Mouse (Mus musculus) layer of hippocampus, adult 8-10 months (tissue): ENCODE measurements around the gene Osmr. TPM values are rescaled to one million over a fixed set of nuclear protein-coding genes. Genes with fewer than 3 reads are reported as not detected.
A peak's percentile ranks its signal among the peaks of the same experiment; 100 is the strongest.
"Not testable (repeated sequence)": the region's sequence is repeated elsewhere in the genome, so short reads cannot be mapped to it uniquely, and the experiment has no call there.

Experiments used
- DNase-seq, 2 experiments: peaks; one replicate each; pipeline ENCODE4 v3.0.0; 2022; ENCODE audit warnings: low spot score in 2 of 2
- total RNA-seq, 4 experiments: library from RNA; stranded (reverse); gene quantifications; 2 replicates each; pipeline ENCODE4 v1.2.4; 2022

The Osmr gene
- total RNA-seq, 4 experiments from 2014 or later: 2.9 to 18.6 (median 9.1) TPM

DNA sequence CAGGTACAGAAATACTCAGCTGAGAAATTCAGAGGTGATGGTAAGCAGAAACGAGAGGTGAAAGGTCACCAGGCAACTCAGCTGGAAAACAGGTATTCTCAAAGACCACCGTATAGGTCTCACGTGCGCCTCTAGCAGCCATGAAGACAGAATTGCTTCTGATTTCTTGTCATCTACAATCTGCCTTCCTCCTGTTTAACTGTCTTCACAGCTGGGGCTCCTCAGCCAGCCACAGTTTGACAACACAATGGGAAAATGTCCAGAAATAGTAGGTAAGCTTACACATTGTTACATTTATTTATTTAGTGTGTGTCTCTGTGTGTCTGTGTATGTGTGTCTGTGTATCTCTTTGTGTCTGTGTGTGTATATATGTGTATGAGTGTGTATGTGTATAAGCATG is 12.6 kb downstream of the Osmr start:
- DNase-seq: no peak

- DNase-seq: no peak
Measured at GRCm38 (mm10) chr15:6861617-6862016, 13.2 kb downstream of the Osmr start.

- no peak for DNase-seq
Measured at GRCm38 (mm10) chr15:6859781-6860180, 15.0 kb downstream of the Osmr start.

- DNase-seq: no peak
Measured at GRCm38 (mm10) chr15:6858871-6859270, 15.9 kb downstream of the Osmr start.

GRCm38 (mm10) chr15:6857270-6857905 is 17.4 kb downstream of the Osmr start:
- no peak for DNase-seq

DNA sequence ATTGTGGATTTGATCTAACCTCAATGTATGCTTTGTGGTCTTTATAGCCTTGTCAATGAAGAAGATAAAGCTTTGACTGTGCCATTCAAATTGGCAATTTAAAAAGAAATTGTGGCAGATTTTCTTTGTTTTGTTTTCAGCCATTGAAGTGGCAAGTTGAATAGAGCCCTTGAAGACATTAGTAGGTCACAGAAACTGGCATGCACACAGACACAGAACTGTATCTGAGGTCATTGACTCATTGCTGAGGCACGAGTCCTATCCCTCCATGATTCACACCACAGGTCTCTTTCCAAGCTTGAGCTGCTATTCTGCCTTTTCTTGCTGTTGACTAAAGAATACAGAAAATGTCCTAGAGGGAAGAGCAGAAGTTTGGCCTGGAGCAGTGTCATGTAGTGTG is 24.9 kb downstream of the Osmr start:
- DNase-seq: no peak

DNA sequence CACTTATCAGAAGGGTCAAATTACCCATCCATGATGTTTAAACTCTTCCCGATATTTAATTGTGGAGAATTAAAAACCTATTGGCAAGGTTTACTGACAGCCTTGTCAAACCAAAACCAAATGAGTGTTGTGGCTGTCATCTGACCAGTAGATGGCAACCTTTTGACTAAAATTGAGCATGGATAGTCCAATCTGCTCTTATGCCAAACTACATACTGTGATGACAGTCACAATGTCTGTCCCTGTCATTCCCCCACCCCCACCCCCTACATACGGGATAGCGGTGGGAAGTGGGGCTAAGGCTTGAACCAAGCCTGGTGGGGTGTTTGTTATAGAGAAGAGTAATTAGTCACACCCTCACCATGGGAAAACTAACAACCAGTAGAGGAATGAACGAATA is 34.6 kb downstream of the Osmr start:
- DNase-seq: no peak

DNA sequence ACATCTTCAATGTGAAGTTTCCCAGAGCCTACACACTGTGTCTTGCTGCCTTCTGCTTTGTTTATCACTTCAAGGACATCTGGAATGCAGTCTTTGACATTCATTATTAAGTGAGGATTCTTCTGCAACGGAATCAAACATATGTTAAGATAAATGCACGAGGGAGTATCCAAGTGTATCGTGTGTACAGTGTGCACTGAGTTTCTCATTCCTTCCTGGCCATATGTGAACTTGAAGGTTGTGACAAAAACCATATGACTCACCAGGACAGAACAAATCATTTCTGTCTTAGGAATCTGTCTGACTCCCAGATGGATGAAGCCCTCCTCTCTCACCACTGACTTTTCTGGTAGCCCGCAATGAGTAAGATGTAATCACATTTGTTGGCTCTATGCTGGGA is 59.0 kb downstream of the Osmr start:
- peak in 1 of 2 experiments; percentile 15 for DNase-seq

GRCm38 (mm10) chr15:6801212-6801611 is 73.6 kb downstream of the Osmr start:
- not testable (repeated sequence) for DNase-seq

GRCm38 (mm10) chr15:6792846-6793245 is 81.9 kb downstream of the Osmr start:
- no peak for DNase-seq

DNA sequence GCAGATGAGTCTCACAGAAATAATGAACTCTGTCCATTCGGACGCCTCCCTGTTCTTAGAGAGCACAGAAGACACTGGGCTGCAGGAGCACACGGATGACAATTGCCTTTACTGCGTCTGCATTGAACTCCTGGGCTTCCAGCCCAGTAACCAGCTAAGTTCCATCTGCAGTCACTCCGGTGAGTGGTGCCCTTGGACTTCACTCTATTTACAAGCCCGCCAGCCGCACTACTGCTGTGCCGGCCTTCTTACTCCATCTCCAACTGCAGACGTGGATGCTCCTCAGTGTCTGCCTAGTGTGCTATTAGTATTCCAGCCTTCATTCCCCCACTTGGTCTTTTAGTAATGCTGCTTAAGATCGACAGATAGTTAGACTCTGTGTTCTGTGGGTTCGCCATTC is 83.1 kb downstream of the Osmr start:
- no peak for DNase-seq

GRCm38 (mm10) chr15:6790011-6790410 is 84.8 kb downstream of the Osmr start:
- DNase-seq: no peak

GRCm38 (mm10) chr15:6787236-6787635 is 87.5 kb downstream of the Osmr start:
- no peak for DNase-seq

DNA sequence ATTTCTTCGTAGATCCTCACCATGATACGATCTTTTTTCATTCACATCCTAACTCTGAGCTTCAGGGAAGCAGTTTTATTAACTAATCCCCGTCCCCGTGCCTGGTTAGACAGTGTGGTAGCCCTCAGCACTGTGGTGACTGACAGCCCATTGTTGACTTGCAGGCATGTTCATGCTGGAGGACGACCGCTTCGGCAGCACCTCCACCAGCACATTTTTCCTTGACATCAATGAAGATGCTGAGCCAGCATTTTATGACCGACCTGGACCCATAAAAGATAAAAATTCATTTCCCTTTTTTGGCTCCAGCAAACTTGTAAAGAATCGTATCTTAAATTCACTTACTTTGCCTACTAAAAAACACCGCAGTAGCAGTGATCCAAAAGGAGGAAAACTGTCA is 88.6 kb downstream of the Osmr start:
- DNase-seq: no peak

DNA sequence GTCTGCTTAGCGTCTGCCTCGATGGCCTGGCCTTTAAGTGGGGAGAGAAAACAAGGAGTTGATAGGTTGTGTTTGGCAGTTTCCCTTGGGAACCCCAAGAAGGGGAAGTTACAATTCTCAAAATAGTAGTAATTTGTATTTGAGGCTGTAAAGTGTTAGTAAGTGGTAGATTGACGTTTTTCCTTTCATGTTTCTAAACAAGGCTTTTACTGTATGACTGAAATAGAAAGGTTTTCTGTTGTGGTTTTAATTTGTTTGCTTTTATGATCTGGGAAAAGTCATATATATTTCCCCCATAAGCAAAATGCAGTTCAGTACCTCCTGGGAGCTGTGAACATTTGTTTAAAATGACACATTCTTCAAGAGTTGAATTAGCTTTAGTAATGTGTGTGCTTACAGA is 102.5 kb downstream of the Osmr start:
- no peak for DNase-seq

Other genes with a start within 250 kb of the Osmr start
- gene Rictor, start 166.6 kb downstream of the Osmr start, total RNA-seq: 10 to 100 TPM; 37.8 to 53.6 (median 47.3) TPM
- gene Lifr, start 215.6 kb upstream of the Osmr start, total RNA-seq: 10 to 100 TPM; 43.7 to 56.5 (median 52.1) TPM